Mouse (Mus musculus) midbrain, embryonic 13.5 days (tissue): ENCODE data around the gene Bckdhb. TPM values are rescaled to one million over a fixed set of nuclear protein-coding genes. Genes with fewer than 3 reads are reported as not detected.

Experiments used
- ATAC-seq: fragments of 200-750 bp; cut with Nextera tagmentation; 2 replicates; pipeline ENCODE4 v1.8.0; 2017; ENCODE audit warnings: mild to moderate bottlenecking, moderate TSS enrichment, moderate library complexity
- H3K27ac ChIP-seq: fragments of 300-500 bp; sonication (generic); 2 replicates; pipeline ENCODE4 v1.5.1; 2015; ENCODE audit warnings: inconsistent platforms, mild to moderate bottlenecking, moderate library complexity
- H3K27me3 ChIP-seq: fragments of 300-500 bp; sonication (generic); 2 replicates; pipeline ENCODE4 v1.6.1; 2015; ENCODE audit warnings: mild to moderate bottlenecking, inconsistent platforms
- H3K36me3 ChIP-seq: fragments of 300-500 bp; sonication (generic); 2 replicates; pipeline ENCODE4 v1.6.1; 2015; ENCODE audit warnings: mild to moderate bottlenecking, inconsistent platforms
- H3K4me1 ChIP-seq: fragments of 300-500 bp; sonication (generic); replicated peaks from 2 replicates; pipeline ENCODE4 v1.6.1; 2015; ENCODE audit warnings: inconsistent platforms
- H3K4me2 ChIP-seq: fragments of 300-500 bp; sonication (generic); replicated peaks from 2 replicates; pipeline ENCODE4 v1.6.1; 2015; ENCODE audit warnings: moderate library complexity, mild to moderate bottlenecking, inconsistent platforms
- H3K4me3 ChIP-seq: fragments of 300-500 bp; sonication (generic); replicated peaks from 2 replicates; pipeline ENCODE4 v1.5.1; 2015; ENCODE audit warnings: mild to moderate bottlenecking, inconsistent platforms
- H3K9ac ChIP-seq: fragments of 300-500 bp; sonication (generic); replicated peaks from 2 replicates; pipeline ENCODE4 v1.6.1; 2015; ENCODE audit warnings: mild to moderate bottlenecking, inconsistent platforms
- H3K9me3 ChIP-seq: fragments of 300-500 bp; sonication (generic); 2 replicates; pipeline ENCODE4 v1.6.1; 2016; ENCODE audit warnings: mild to moderate bottlenecking, inconsistent platforms
- WGBS: fragments of 180-500 bp; shearing (Covaris S2); methylation state at CpG from one replicate; pipeline ENCODE4 v1.1.7; 2015; 5-methylcytosine and 5-hydroxymethylcytosine counted together
- polyA plus RNA-seq: library from polyadenylated mRNA; unstranded; fragments of >200 nt; fragmentation: Nextera tagmentation; extraction: Ambion mirVana; gene quantifications from 2 replicates; pipeline ENCODE4 v1.2.1, GENCODE M21; 2015

Gene Bckdhb
- polyA plus RNA-seq, 1 experiment from 2014 or later = 31.4 TPM

GRCm38 (mm10) chr9:84032669-84033341 is 107.9 kb downstream of the Bckdhb start:
- Histone ChIP-seq H3K4me1 (peaks cover 35% of the 10 kb centered on the region), H3K36me3 (no peaks in the 10 kb centered on the region), H3K9me3 (no peaks in the 10 kb centered on the region), H3K4me3 (peak overlapping the region; percentile 10; the same call in 1 of the 2 replicates), H3K27ac (peak overlapping the region; percentile 87), H3K27me3 (no peaks in the 10 kb centered on the region), H3K4me2 (peak overlapping the region; percentile 46), H3K9ac (no peak overlapping the region; the same call in 1 of the 2 replicates)
- ATAC-seq = peak; percentile 97
- WGBS = 3% methylated on average over 19 of the region's 19 CpGs

GRCm38 (mm10) chr9:84036046-84036445 is 111.1 kb downstream of the Bckdhb start:
- no peak for ATAC-seq
- Histone ChIP-seq H3K4me3 (no peak overlapping the region), H3K4me1 (peaks cover 29% of the 10 kb centered on the region), H3K9me3 (no peaks in the 10 kb centered on the region), H3K4me2 (no peak overlapping the region), H3K27me3 (no peaks in the 10 kb centered on the region), H3K9ac (no peak overlapping the region), H3K27ac (no peak overlapping the region), H3K36me3 (no peaks in the 10 kb centered on the region)
- WGBS = 95% methylated on average over 8 of the region's 8 CpGs

GRCm38 (mm10) chr9:84037224-84037623 is 112.3 kb downstream of the Bckdhb start:
- Histone ChIP-seq H3K9ac (no peak overlapping the region), H3K27ac (no peak overlapping the region), H3K27me3 (no peaks in the 10 kb centered on the region), H3K9me3 (no peaks in the 10 kb centered on the region), H3K36me3 (no peaks in the 10 kb centered on the region), H3K4me1 (peaks cover 24% of the 10 kb centered on the region), H3K4me3 (no peak overlapping the region), H3K4me2 (no peak overlapping the region)
- WGBS = 92% methylated on average over 1 of the region's 1 CpGs
- no peak for ATAC-seq

GRCm38 (mm10) chr9:84038946-84039345 is 114.0 kb downstream of the Bckdhb start:
- ATAC-seq = no peak
- H3K36me3 ChIP-seq = no peaks in the 10 kb centered on the region
- WGBS = 90% methylated on average over 4 of the region's 4 CpGs
- H3K9me3 ChIP-seq = no peaks in the 10 kb centered on the region
- H3K9ac ChIP-seq = no peak overlapping the region
- H3K27me3 ChIP-seq = no peaks in the 10 kb centered on the region
- peaks cover 6% of the 10 kb centered on the region for H3K4me1 ChIP-seq
- no peak overlapping the region for H3K4me3 ChIP-seq
- H3K27ac ChIP-seq = no peak overlapping the region
- no peak overlapping the region for H3K4me2 ChIP-seq

GRCm38 (mm10) chr9:84040376-84040775 is 115.4 kb downstream of the Bckdhb start:
- 88% methylated on average over 2 of the region's 2 CpGs for WGBS
- ATAC-seq = no peak
- Histone ChIP-seq H3K27me3 (no peaks in the 10 kb centered on the region), H3K4me2 (no peak overlapping the region), H3K36me3 (no peaks in the 10 kb centered on the region), H3K9ac (no peak overlapping the region), H3K27ac (no peak overlapping the region), H3K4me3 (no peak overlapping the region), H3K4me1 (0 out of 2 replicates have a peak, but pooled peaks cover 4% of the 10 kb centered on the region), H3K9me3 (no peaks in the 10 kb centered on the region)

- 72% methylated on average over 4 of the region's 4 CpGs for WGBS
- no peak overlapping the region for H3K9ac ChIP-seq
- no peak for ATAC-seq
- H3K9me3 ChIP-seq = no peaks in the 10 kb centered on the region
- H3K4me2 ChIP-seq = no peak overlapping the region
- no peak overlapping the region for H3K4me3 ChIP-seq
- H3K36me3 ChIP-seq = no peaks in the 10 kb centered on the region
- no peaks in the 10 kb centered on the region for H3K27me3 ChIP-seq
- H3K4me1 ChIP-seq = 0 out of 2 replicates have a peak, but pooled peaks cover 5% of the 10 kb centered on the region
- H3K27ac ChIP-seq = no peak overlapping the region
These were observed 116.8 kb downstream of the Bckdhb start for GRCm38 (mm10) chr9:84041631-84042277.

GRCm38 (mm10) chr9:84042539-84042938 is 117.6 kb downstream of the Bckdhb start:
- Histone ChIP-seq H3K27ac (no peak overlapping the region), H3K27me3 (no peaks in the 10 kb centered on the region), H3K9me3 (no peaks in the 10 kb centered on the region), H3K4me1 (0 out of 2 replicates have a peak, but pooled peaks cover 10% of the 10 kb centered on the region), H3K36me3 (no peaks in the 10 kb centered on the region), H3K4me2 (no peak overlapping the region), H3K4me3 (no peak overlapping the region), H3K9ac (no peak overlapping the region)
- 82% methylated on average over 3 of the region's 3 CpGs for WGBS
- ATAC-seq = no peak

- peaks cover 13% of the 10 kb centered on the region; the same call in 1 of the 2 replicates for H3K4me1 ChIP-seq
- no peak for ATAC-seq
- H3K4me2 ChIP-seq = no peak overlapping the region
- no peaks in the 10 kb centered on the region for H3K27me3 ChIP-seq
- no peak overlapping the region for H3K27ac ChIP-seq
- H3K9ac ChIP-seq = no peak overlapping the region
- H3K4me3 ChIP-seq = no peak overlapping the region
- no peaks in the 10 kb centered on the region for H3K9me3 ChIP-seq
- 92% methylated on average over 6 of the region's 6 CpGs for whole genome bisulfite sequencing
- no peaks in the 10 kb centered on the region for H3K36me3 ChIP-seq
These were observed 119.2 kb downstream of the Bckdhb start for GRCm38 (mm10) chr9:84044136-84044535.

GRCm38 (mm10) chr9:84045632-84046031 is 120.7 kb downstream of the Bckdhb start:
- Histone ChIP-seq H3K9me3 (no peaks in the 10 kb centered on the region), H3K36me3 (no peaks in the 10 kb centered on the region), H3K9ac (no peak overlapping the region), H3K4me1 (peaks cover 16% of the 10 kb centered on the region; the same call in 1 of the 2 replicates), H3K4me3 (no peak overlapping the region), H3K27me3 (no peaks in the 10 kb centered on the region), H3K4me2 (no peak overlapping the region), H3K27ac (no peak overlapping the region)
- peak; percentile 28; the same call in 1 of the 2 replicates for ATAC-seq
- 97% methylated on average over 2 of the region's 2 CpGs for whole genome bisulfite sequencing

GRCm38 (mm10) chr9:84046334-84046733 is 121.4 kb downstream of the Bckdhb start:
- WGBS = 85% methylated on average over 11 of the region's 12 CpGs
- no peak overlapping the region for H3K27ac ChIP-seq
- no peak for ATAC-seq

GRCm38 (mm10) chr9:84046961-84047360 is 122.0 kb downstream of the Bckdhb start:
- Histone ChIP-seq H3K36me3 (no peaks in the 10 kb centered on the region), H3K4me2 (no peak overlapping the region), H3K9ac (no peak overlapping the region), H3K9me3 (no peaks in the 10 kb centered on the region), H3K4me3 (no peak overlapping the region), H3K27ac (no peak overlapping the region), H3K4me1 (peaks cover 12% of the 10 kb centered on the region; the same call in 1 of the 2 replicates), H3K27me3 (no peaks in the 10 kb centered on the region)
- WGBS = 46% methylated on average over 4 of the region's 4 CpGs
- ATAC-seq = no peak

More at GRCm38 (mm10) chr9:84046334-84046733, 121.4 kb downstream of the Bckdhb start:
- Histone ChIP-seq H3K9me3 (no peaks in the 10 kb centered on the region), H3K4me3 (no peak overlapping the region), H3K9ac (no peak overlapping the region), H3K4me1 (peaks cover 16% of the 10 kb centered on the region; the same call in 1 of the 2 replicates), H3K27me3 (no peaks in the 10 kb centered on the region), H3K4me2 (no peak overlapping the region), H3K36me3 (no peaks in the 10 kb centered on the region)

GRCm38 (mm10) chr9:84047436-84047835 is 122.5 kb downstream of the Bckdhb start:
- Histone ChIP-seq H3K9me3 (no peaks in the 10 kb centered on the region), H3K9ac (no peak overlapping the region), H3K36me3 (no peaks in the 10 kb centered on the region), H3K27me3 (no peaks in the 10 kb centered on the region), H3K27ac (no peak overlapping the region), H3K4me2 (no peak overlapping the region), H3K4me3 (no peak overlapping the region), H3K4me1 (peaks cover 12% of the 10 kb centered on the region; the same call in 1 of the 2 replicates)
- WGBS = 91% methylated on average over 3 of the region's 3 CpGs
- ATAC-seq = no peak
